Mouse (Mus musculus) inflammation-experienced regulatory T-cells (primary cell): ENCODE results near the gene Gna12. TPM values are rescaled to one million over a fixed set of nuclear protein-coding genes. Genes with fewer than 3 reads are reported as not detected.

Experiments
- polyA plus RNA-seq, 2 experiments: library from polyadenylated mRNA; unstranded; fragments of 100-300 nt; shearing (Covaris generic); gene quantifications; one replicate each; pipeline ENCODE4 v1.2.1; 2017

Gene Gna12
- polyA plus RNA-seq = 10 to 100 TPM; 20.8 to 33.7 TPM

GRCm38 (mm10) chr5:140830314-140831063 is at the start of gene Gna12:
Gna12 (minus strand) TSS chr5:140830431.

GRCm38 (mm10) chr5:140723822-140724221 is 106.4 kb downstream of the Gna12 start, which contains the start of gene Amz1:
Amz1 (plus strand) TSS chr5:140724127.

Other genes with a start within 250 kb of the Gna12 start
- 100 to 1,000 TPM; 243 to 259 TPM for gene Lfng, start 223.1 kb downstream of the Gna12 start, polyA plus RNA-seq
- gene Ttyh3, start 181.4 kb downstream of the Gna12 start, polyA plus RNA-seq = 10 to 100 TPM; 19.2 to 28.7 TPM
- 10 to 100 TPM; 33.9 to 34.3 TPM for gene Iqce, start 128.1 kb downstream of the Gna12 start, polyA plus RNA-seq
- gene Brat1, start 125.4 kb downstream of the Gna12 start, polyA plus RNA-seq = 10 to 100 TPM; 27.7 to 30.7 TPM
- 1 to 10 TPM in 1 of 2 experiments, under 1 TPM in 1; 0.49 to 5.4 TPM for gene Amz1, start 106.3 kb downstream of the Gna12 start, polyA plus RNA-seq
- gene Card11, start 170.2 kb upstream of the Gna12 start, polyA plus RNA-seq = 10 to 100 TPM; 58.8 to 78.6 TPM